Mouse (Mus musculus): ENCODE data around the gene Kif1b. TPM values are rescaled to one million over a fixed set of nuclear protein-coding genes. Genes with fewer than 3 reads are reported as not detected.

Kif1b gene
- polyA plus RNA-seq, 1 experiment from 2014 or later = 49.2 TPM

GRCm38 (mm10) chr4:149311996-149312395 is 4.5 kb upstream of the Kif1b start:
- H3K4me3 ChIP-seq = no peak overlapping the region

DNA sequence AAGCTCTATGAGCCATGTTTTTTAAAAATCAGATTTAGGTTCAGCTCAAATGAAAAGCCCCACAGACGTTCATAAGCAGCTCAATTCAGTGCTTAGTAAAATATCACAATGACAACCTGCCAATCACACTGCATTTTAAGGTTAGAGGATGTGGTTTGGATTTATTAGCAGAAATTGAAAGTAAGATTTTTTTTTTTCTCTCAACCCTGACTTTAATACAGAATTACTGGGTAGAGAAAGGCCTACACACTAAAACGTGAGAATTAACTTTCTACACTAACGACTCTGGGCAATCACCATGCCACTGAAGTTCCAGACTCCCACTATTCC is 963 bp upstream of the Kif1b start:
- H3K27ac ChIP-seq = peak overlapping the region; percentile 95; the same call in 1 of the 2 replicates
- peak overlapping the region; percentile 97 for H3K4me3 ChIP-seq
- H3K36me3 ChIP-seq = no peaks in the 10 kb centered on the region
- WGBS = 41% methylated on average over 3 of the region's 3 CpGs
- no peak for ATAC-seq (ENCODE audit: low FRiP score, low read depth)
- no peaks in the 10 kb centered on the region for H3K27me3 ChIP-seq
- H3K4me2 ChIP-seq (replicated peaks) = peak overlapping the region; percentile 81
- peaks cover 23% of the 10 kb centered on the region for H3K4me1 ChIP-seq
- no peaks in the 10 kb centered on the region for H3K9me3 ChIP-seq
- peak overlapping the region; percentile 72 for H3K9ac ChIP-seq

More at GRCm38 (mm10) chr4:149311996-149312395, 4.5 kb upstream of the Kif1b start:
- H3K9me3 ChIP-seq = no peaks in the 10 kb centered on the region
- 76% methylated on average over 5 of the region's 5 CpGs for WGBS
- H3K27me3 ChIP-seq = no peaks in the 10 kb centered on the region
- H3K4me1 ChIP-seq = peaks cover 12% of the 10 kb centered on the region
- no peak for ATAC-seq (ENCODE audit: low FRiP score, low read depth)
- H3K9ac ChIP-seq = no peak overlapping the region
- H3K27ac ChIP-seq = no peak overlapping the region
- no peak overlapping the region for H3K4me2 ChIP-seq (replicated peaks)
- H3K36me3 ChIP-seq = no peaks in the 10 kb centered on the region

DNA sequence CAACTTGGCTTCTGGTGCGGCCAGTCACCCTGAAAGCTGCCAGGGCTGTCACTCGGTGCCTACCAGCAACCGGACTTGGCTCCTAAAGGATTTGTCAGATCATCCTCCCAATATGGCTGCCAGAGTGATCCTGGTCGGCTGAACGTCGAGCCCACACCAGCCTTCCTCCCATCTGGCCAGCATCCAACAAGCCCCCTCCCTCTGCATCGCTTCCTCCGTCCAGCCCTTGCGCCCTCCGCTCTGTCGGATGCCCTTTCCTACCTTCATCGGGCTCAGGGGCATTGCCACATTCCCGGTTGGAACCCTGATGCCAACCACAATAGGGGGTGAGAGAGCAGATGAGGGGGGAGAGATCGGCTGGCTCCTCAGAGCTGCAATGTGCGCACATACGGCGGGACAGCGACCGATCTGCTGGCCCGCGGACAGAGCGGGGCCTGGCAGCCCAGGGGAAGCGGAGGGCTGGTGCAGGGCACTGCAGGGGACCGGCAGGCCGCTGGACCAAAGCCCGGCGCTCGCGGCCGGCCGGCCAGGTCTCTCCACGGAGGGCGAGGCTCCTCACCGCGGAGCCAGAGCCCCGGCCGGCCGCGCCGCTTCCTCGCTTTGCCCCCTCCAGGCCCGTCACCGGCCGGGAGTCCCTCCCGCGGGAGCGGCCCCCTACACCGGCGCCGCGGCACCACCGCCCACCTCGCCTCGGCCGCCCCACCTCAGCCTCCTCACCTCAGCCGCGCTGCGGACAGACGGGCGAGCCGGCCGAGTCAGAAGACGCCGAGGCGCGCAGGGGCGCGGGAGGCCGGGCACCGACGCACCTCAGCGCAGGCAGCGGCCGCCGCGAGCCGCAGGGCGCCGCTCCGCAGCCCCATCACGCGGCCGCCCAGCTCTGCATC is 539 bp downstream of the Kif1b start:
- H3K4me2 ChIP-seq (replicated peaks) = peak overlapping the region; percentile 81
- H3K9ac ChIP-seq = peak overlapping the region; percentile 98
- H3K4me1 ChIP-seq = peaks cover 34% of the 10 kb centered on the region
- H3K9me3 ChIP-seq = no peaks in the 10 kb centered on the region
- no peaks in the 10 kb centered on the region for H3K27me3 ChIP-seq
- WGBS = 0% methylated on average over 35 of the region's 83 CpGs
- H3K27ac ChIP-seq = peak overlapping the region; percentile 95
- no peaks in the 10 kb centered on the region for H3K36me3 ChIP-seq
- peak; percentile 18 for ATAC-seq (ENCODE audit: low FRiP score, low read depth)
- H3K4me3 ChIP-seq = peak overlapping the region; percentile 97

- Histone ChIP-seq H3K36me3 (no peaks in the 10 kb centered on the region), H3K27me3 (no peaks in the 10 kb centered on the region), H3K27ac (peak overlapping the region; percentile 95), H3K9ac (peak overlapping the region; percentile 98), H3K4me2 (replicated peaks) (peak overlapping the region; percentile 81), H3K4me3 (peak overlapping the region; percentile 97), H3K9me3 (no peaks in the 10 kb centered on the region), H3K4me1 (peaks cover 40% of the 10 kb centered on the region)
- WGBS = 41% methylated on average over 14 of the region's 14 CpGs
- no peak for ATAC-seq (ENCODE audit: low FRiP score, low read depth)
Observed at GRCm38 (mm10) chr4:149305761-149306711, 1.5 kb downstream of the Kif1b start.

DNA sequence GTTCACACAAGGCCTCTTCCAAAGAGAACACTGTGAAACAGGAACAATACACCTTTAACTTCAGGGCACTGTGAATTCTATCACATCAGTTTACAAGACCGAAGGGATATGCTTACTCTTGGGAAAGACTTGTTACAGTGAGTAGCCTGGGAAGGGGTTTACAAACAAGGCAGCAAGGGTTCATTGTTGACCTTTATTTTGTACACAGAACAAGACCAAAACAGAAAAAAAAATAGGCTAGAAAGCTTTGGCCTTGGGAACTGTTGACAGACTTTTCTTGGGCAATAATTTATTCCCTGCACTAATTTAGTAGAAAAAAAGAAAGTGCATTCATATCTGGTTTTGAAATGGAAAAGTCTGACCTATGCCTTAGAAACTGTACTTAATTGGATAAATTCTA is 3.0 kb downstream of the Kif1b start:
- Histone ChIP-seq H3K36me3 (no peaks in the 10 kb centered on the region), H3K4me1 (peaks cover 40% of the 10 kb centered on the region), H3K4me3 (no peak overlapping the region), H3K9ac (no peak overlapping the region), H3K4me2 (replicated peaks) (0 out of 2 replicates have a peak overlapping the region, but pooled peaks have one; percentile 5), H3K9me3 (no peaks in the 10 kb centered on the region), H3K27ac (no peak overlapping the region), H3K27me3 (no peaks in the 10 kb centered on the region)
- ATAC-seq (ENCODE audit: low FRiP score, low read depth) = no peak
- whole genome bisulfite sequencing = 78% methylated on average over 1 of the region's 1 CpGs

- H3K9me3 ChIP-seq = no peaks in the 10 kb centered on the region
- peaks cover 40% of the 10 kb centered on the region for H3K4me1 ChIP-seq
- WGBS = 77% methylated on average over 5 of the region's 5 CpGs
- H3K27me3 ChIP-seq = no peaks in the 10 kb centered on the region
- H3K4me2 ChIP-seq (replicated peaks) = no peak overlapping the region
- no peak overlapping the region for H3K27ac ChIP-seq
- H3K9ac ChIP-seq = no peak overlapping the region
- ATAC-seq (ENCODE audit: low FRiP score, low read depth) = no peak
- H3K36me3 ChIP-seq = no peaks in the 10 kb centered on the region
- H3K4me3 ChIP-seq = no peak overlapping the region
Observed at GRCm38 (mm10) chr4:149303502-149303901, 4.0 kb downstream of the Kif1b start.

- Histone ChIP-seq H3K36me3 (no peaks in the 10 kb centered on the region), H3K27ac (no peak overlapping the region), H3K9me3 (no peaks in the 10 kb centered on the region), H3K27me3 (no peaks in the 10 kb centered on the region), H3K4me3 (no peak overlapping the region), H3K4me2 (replicated peaks) (no peak overlapping the region), H3K9ac (no peak overlapping the region), H3K4me1 (peaks cover 36% of the 10 kb centered on the region)
- ATAC-seq (ENCODE audit: low FRiP score, low read depth) = no peak
- 75% methylated on average over 5 of the region's 5 CpGs for WGBS
Observed at GRCm38 (mm10) chr4:149302751-149303150, 4.7 kb downstream of the Kif1b start.

DNA sequence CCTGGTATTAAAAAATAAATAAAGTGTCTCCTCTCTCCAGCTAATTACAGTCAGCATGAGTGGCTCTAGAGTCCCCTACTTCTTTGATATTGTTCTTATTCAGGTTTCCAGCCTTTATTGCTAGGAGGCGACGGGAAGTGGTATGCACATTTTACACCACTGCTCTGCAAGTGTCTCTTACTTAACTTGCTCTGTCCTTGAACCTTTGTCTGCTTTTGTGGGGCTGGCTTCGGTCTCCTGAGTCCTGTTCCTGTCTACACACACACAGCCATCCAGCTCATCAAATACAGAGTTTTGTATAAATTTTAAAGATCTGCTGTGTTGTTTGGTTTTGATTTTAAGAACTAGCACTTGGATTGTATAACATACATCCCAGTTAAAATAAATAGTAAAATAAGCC is 5.4 kb downstream of the Kif1b start:
- no peaks in the 10 kb centered on the region for H3K36me3 ChIP-seq

DNA sequence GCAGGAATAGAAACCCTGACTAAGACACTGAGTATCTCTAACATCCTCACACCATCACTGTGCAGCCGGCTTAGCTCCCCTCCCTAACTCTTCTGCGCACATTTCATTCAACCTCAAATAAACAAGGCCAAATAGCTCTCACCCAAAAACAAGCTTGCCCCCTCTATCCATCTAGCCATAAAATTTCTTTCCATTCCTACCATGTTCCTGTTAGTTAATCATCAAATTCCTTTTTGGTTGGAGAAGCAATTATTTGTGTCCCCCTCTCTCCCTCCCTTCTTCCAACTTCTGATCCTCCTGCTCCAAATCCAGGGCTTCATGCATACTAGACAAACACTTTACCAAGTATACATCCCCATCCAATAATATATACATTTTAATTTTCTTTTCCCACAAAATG is 11.0 kb downstream of the Kif1b start:
- no peak for ATAC-seq (ENCODE audit: low FRiP score, low read depth)
- no peak overlapping the region for H3K4me2 ChIP-seq (replicated peaks)
- WGBS = 94% methylated on average over 2 of the region's 2 CpGs
- no peak overlapping the region for H3K27ac ChIP-seq
- H3K36me3 ChIP-seq = peaks cover 5% of the 10 kb centered on the region; the same call in 1 of the 2 replicates
- peaks cover 17% of the 10 kb centered on the region for H3K4me1 ChIP-seq
- H3K9ac ChIP-seq = no peak overlapping the region
- no peaks in the 10 kb centered on the region for H3K9me3 ChIP-seq
- H3K4me3 ChIP-seq = no peak overlapping the region
- no peaks in the 10 kb centered on the region for H3K27me3 ChIP-seq

More for the DNA sequence above, 5.4 kb downstream of the Kif1b start:
- Histone ChIP-seq H3K4me1 (peaks cover 36% of the 10 kb centered on the region), H3K27ac (no peak overlapping the region), H3K27me3 (no peaks in the 10 kb centered on the region), H3K9ac (no peak overlapping the region), H3K4me3 (no peak overlapping the region), H3K4me2 (replicated peaks) (no peak overlapping the region), H3K9me3 (no peaks in the 10 kb centered on the region)
- 62% methylated on average over 3 of the region's 3 CpGs for WGBS
- ATAC-seq (ENCODE audit: low FRiP score, low read depth) = no peak

DNA sequence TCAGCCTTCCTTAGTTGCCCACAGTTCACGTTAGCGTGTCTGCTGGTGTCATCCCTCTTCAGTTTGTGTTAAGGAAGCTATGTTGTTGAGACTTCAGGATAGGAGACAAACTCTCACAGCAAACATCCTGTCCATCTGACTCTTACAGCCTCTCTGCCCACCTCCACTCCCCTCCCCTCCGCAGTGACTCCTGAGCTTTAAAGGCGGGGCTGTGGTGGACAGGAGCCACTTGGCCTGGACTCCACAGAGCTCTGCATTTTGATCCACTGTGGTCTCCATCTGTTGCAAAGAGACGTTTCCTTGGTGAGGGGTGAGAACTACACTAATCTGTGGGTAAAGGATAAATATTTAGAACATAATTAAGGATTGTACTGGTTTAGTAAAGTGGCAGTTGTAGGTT is 14.5 kb downstream of the Kif1b start:
- no peaks in the 10 kb centered on the region for H3K27me3 ChIP-seq
- 66% methylated on average over 5 of the region's 5 CpGs for WGBS
- no peak overlapping the region for H3K4me3 ChIP-seq
- H3K4me2 ChIP-seq (replicated peaks) = no peak overlapping the region
- peaks cover 16% of the 10 kb centered on the region for H3K4me1 ChIP-seq
- peaks cover 27% of the 10 kb centered on the region for H3K36me3 ChIP-seq
- no peak overlapping the region for H3K27ac ChIP-seq
- ATAC-seq (ENCODE audit: low FRiP score, low read depth) = no peak
- no peaks in the 10 kb centered on the region for H3K9me3 ChIP-seq
- H3K9ac ChIP-seq = no peak overlapping the region

- WGBS = 78% methylated on average over 9 of the region's 9 CpGs
- H3K9ac ChIP-seq = no peak overlapping the region
- no peaks in the 10 kb centered on the region for H3K9me3 ChIP-seq
- no peaks in the 10 kb centered on the region for H3K27me3 ChIP-seq
- H3K4me1 ChIP-seq = peaks cover 16% of the 10 kb centered on the region
- H3K4me2 ChIP-seq (replicated peaks) = no peak overlapping the region
- H3K27ac ChIP-seq = no peak overlapping the region
- no peak overlapping the region for H3K4me3 ChIP-seq
- ATAC-seq (ENCODE audit: low FRiP score, low read depth) = no peak
- H3K36me3 ChIP-seq = peaks cover 27% of the 10 kb centered on the region
Observed at GRCm38 (mm10) chr4:149291061-149291460, 16.4 kb downstream of the Kif1b start.

DNA sequence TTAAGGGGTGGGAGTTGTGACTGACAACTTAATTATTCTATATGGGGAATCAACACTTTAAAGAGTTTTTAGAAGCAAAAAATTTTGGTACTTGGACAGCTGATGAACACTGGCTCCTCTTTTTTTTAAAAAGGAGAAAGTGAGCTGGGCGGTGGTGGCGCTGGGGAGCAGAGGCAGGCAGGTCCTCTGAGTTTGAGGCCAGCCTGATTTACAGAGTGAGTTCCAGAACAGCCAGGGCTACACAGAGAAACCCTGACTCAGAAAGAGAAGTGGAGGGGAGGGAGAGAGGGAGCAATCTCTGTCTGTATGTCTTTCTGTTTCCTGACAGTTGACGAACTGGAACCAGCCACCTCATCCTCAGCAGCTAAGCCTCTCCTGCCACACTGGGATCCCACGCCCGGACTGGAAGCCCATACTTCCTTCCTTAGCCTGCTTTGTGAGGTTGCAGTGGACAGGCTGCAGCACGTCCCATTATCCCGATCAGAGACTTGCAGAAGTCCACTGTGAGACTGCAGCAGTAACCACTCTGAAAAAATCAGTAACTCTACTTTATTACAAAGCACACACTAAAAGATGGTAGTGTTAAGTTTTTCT is 17.2 kb downstream of the Kif1b start:
- Histone ChIP-seq H3K9me3 (no peaks in the 10 kb centered on the region), H3K4me2 (replicated peaks) (no peak overlapping the region), H3K27ac (no peak overlapping the region), H3K27me3 (no peaks in the 10 kb centered on the region), H3K36me3 (peaks cover 27% of the 10 kb centered on the region), H3K9ac (no peak overlapping the region), H3K4me3 (no peak overlapping the region), H3K4me1 (peaks cover 12% of the 10 kb centered on the region)
- no peak for ATAC-seq (ENCODE audit: low FRiP score, low read depth)
- WGBS = 82% methylated on average over 7 of the region's 7 CpGs

Data from limb, embryonic 13.5 days (tissue).